Mouse (Mus musculus): Measurements from ENCODE around the gene Zfp981.

GRCm38 (mm10) chr4:146492851-146493250 lies 9.0 kb upstream of the Zfp981 start:
- TF ChIP-seq POLR2A (IDR thresholded peaks at IDR 0.05; ENCODE audit: control insufficient read depth, low read depth, low read length) (no peak), CTCF (IDR thresholded peaks at IDR 0.05; ENCODE audit: control insufficient read depth, insufficient read depth, insufficient replicate concordance, low read depth, low read length) (no peak)
